Mouse (Mus musculus) MEL (cell line): ENCODE results near the gene 0610030E20Rik. TPM values are rescaled to one million over a fixed set of nuclear protein-coding genes. Genes with fewer than 3 reads are reported as not detected.
A peak's percentile ranks its signal among the peaks of the same experiment; 100 is the strongest.

Experiments used
- DNase-seq: peaks from one replicate; pipeline ENCODE4 v3.0.0; 2011; ENCODE audit warnings: low read depth, low spot score
- H3K27ac ChIP-seq: 2 replicates; pipeline ENCODE4 v1.5.1; 2012; ENCODE audit warnings: low read depth, mild to moderate bottlenecking, control low read depth, low read length, moderate library complexity; ENCODE audit not compliant: control insufficient read depth
- H3K27me3 ChIP-seq, 2 experiments: fragments of 150-350 bp in 1 of 2; sonication (generic) in 1 of 2; 2 replicates each; pipeline ENCODE4 v1.6.1; 2012; ENCODE audit warnings: low read length in 2 of 2, mild to moderate bottlenecking in 2 of 2, improper control_type of control experiment in 1 of 2, moderate library complexity in 1 of 2; ENCODE audit not compliant: insufficient read depth in 2 of 2, control insufficient read depth in 1 of 2
- H3K36me3 ChIP-seq, 2 experiments: 2 replicates each; pipeline ENCODE4 v1.6.1; 2012 to 2014; ENCODE audit warnings: low read length in 2 of 2, improper control_type of control experiment in 1 of 2, inconsistent platforms in 1 of 2, mild to moderate bottlenecking in 1 of 2; ENCODE audit not compliant: insufficient read depth in 2 of 2, control insufficient read depth in 1 of 2
- H3K4me1 ChIP-seq, 2 experiments: fragments of 150-350 bp in 1 of 2; sonication (generic) in 1 of 2; 2 replicates each; pipeline ENCODE4 v1.6.1; 2012; ENCODE audit warnings: low read length in 2 of 2, improper control_type of control experiment in 1 of 2, mild to moderate bottlenecking in 1 of 2; ENCODE audit not compliant: insufficient read depth in 2 of 2, control insufficient read depth in 1 of 2
- H3K4me3 ChIP-seq, 2 experiments: fragments of 150-350 bp in 1 of 2; sonication (generic) in 1 of 2; 2 replicates each; pipeline ENCODE4 v1.5.1; 2012; ENCODE audit warnings: low read depth in 2 of 2, low read length in 2 of 2, mild to moderate bottlenecking in 2 of 2, moderate library complexity in 2 of 2, control low read depth in 1 of 2, improper control_type of control experiment in 1 of 2; ENCODE audit not compliant: control insufficient read depth in 1 of 2, insufficient read depth in 1 of 2
- H3K79me2 ChIP-seq: 2 replicates; pipeline ENCODE4 v1.6.1; 2012; ENCODE audit warnings: mild to moderate bottlenecking, low read length, moderate library complexity; ENCODE audit not compliant: control insufficient read depth, poor library complexity, insufficient read depth
- H3K9ac ChIP-seq: 2 replicates; pipeline ENCODE4 v1.6.1; 2012; ENCODE audit warnings: low read depth, mild to moderate bottlenecking, control low read depth, low read length, moderate library complexity; ENCODE audit not compliant: control insufficient read depth, poor library complexity, severe bottlenecking
- H3K9me3 ChIP-seq: fragments of 150-350 bp; sonication (generic); replicated peaks from 2 replicates; pipeline ENCODE4 v1.6.1; 2012; ENCODE audit warnings: mild to moderate bottlenecking, low read length, improper control_type of control experiment, moderate library complexity; ENCODE audit not compliant: insufficient read depth
- BHLHE40 ChIP-seq: IDR thresholded peaks from 2 replicates; pipeline ENCODE4 v1.6.1; 2012; ENCODE audit warnings: low read depth, mild to moderate bottlenecking, inconsistent platforms, low read length, improper control_type of control experiment, borderline replicate concordance
- CHD1 ChIP-seq: IDR thresholded peaks from 2 replicates; pipeline ENCODE4 v1.6.1; 2012; ENCODE audit warnings: low read depth, mild to moderate bottlenecking, inconsistent platforms, low read length, improper control_type of control experiment
- CTCF ChIP-seq, 3 experiments: IDR thresholded peaks in 2 of 3; conservative IDR thresholded peaks in 1 of 3; 2 replicates each; pipeline ENCODE4 v1.5.1; 2011 to 2012; ENCODE audit warnings: low read length in 3 of 3, low read depth in 2 of 3, mild to moderate bottlenecking in 2 of 3, improper control_type of control experiment in 1 of 3, inconsistent platforms in 1 of 3, mixed read lengths in 1 of 3, moderate library complexity in 1 of 3; ENCODE audit not compliant: control insufficient read depth in 1 of 3, insufficient read depth in 1 of 3, poor library complexity in 1 of 3, severe bottlenecking in 1 of 3
- E2F4 ChIP-seq: IDR thresholded peaks from 2 replicates; pipeline ENCODE4 v1.6.1; 2011; ENCODE audit warnings: low read depth, low read length, improper control_type of control experiment, borderline replicate concordance
- ELF1 ChIP-seq: IDR thresholded peaks from 2 replicates; pipeline ENCODE4 v1.6.1; 2014; ENCODE audit warnings: low read depth, mild to moderate bottlenecking, inconsistent platforms, low read length, improper control_type of control experiment, moderate library complexity
- EP300 ChIP-seq, 2 experiments: IDR thresholded peaks; 2 replicates each; pipeline ENCODE4 v1.6.1; 2011; ENCODE audit warnings: improper control_type of control experiment in 2 of 2, low read length in 2 of 2, low read depth in 1 of 2, mild to moderate bottlenecking in 1 of 2
- GATA1 ChIP-seq: IDR thresholded peaks from 2 replicates; pipeline ENCODE4 v1.6.1; 2011; ENCODE audit warnings: low read depth, low read length, improper control_type of control experiment
- JUND ChIP-seq: IDR thresholded peaks from 2 replicates; pipeline ENCODE4 v1.6.1; 2011; ENCODE audit warnings: low read depth, mild to moderate bottlenecking, improper control_type of control experiment, low read length
- KAT2A ChIP-seq: conservative IDR thresholded peaks from 2 replicates; pipeline ENCODE4 v1.6.1; 2012; ENCODE audit warnings: low read depth, low read length, improper control_type of control experiment, inconsistent platforms
- MAFK ChIP-seq: IDR thresholded peaks from 2 replicates; pipeline ENCODE4 v1.6.1; 2011; ENCODE audit warnings: low read depth, mild to moderate bottlenecking, low read length, improper control_type of control experiment, borderline replicate concordance
- MAZ ChIP-seq: IDR thresholded peaks from 2 replicates; pipeline ENCODE4 v1.6.1; 2012; ENCODE audit warnings: low read depth, mild to moderate bottlenecking, inconsistent platforms, low read length, improper control_type of control experiment
- MEF2A ChIP-seq: IDR thresholded peaks from 2 replicates; pipeline ENCODE4 v1.6.1; 2014; ENCODE audit warnings: low read depth, mild to moderate bottlenecking, inconsistent platforms, low read length, improper control_type of control experiment; ENCODE audit not compliant: poor library complexity, insufficient replicate concordance, severe bottlenecking; ENCODE audit errors: extremely low read depth
- MYB ChIP-seq: IDR thresholded peaks from 2 replicates; pipeline ENCODE4 v1.6.1; 2011; ENCODE audit warnings: mild to moderate bottlenecking, low read depth, low read length, improper control_type of control experiment
- MYC ChIP-seq: IDR thresholded peaks from 2 replicates; pipeline ENCODE4 v1.6.1; 2011; ENCODE audit warnings: low read depth, mild to moderate bottlenecking, low read length, improper control_type of control experiment, moderate library complexity
- POLR2AphosphoS2 ChIP-seq: IDR thresholded peaks from 2 replicates; pipeline ENCODE4 v1.6.1; 2011; ENCODE audit warnings: low read length, improper control_type of control experiment
- POLR2AphosphoS5 ChIP-seq: IDR thresholded peaks from 2 replicates; pipeline ENCODE4 v1.6.1; 2012; ENCODE audit warnings: low read depth, borderline replicate concordance, mild to moderate bottlenecking, inconsistent platforms, low read length, moderate library complexity, mixed read lengths
- RAD21 ChIP-seq: IDR thresholded peaks from 2 replicates; pipeline ENCODE4 v1.6.1; 2011; ENCODE audit warnings: mild to moderate bottlenecking, low read depth, low read length, improper control_type of control experiment
- SMC3 ChIP-seq: IDR thresholded peaks from 2 replicates; pipeline ENCODE4 v1.6.1; 2011; ENCODE audit warnings: low read depth, low read length, improper control_type of control experiment
- TAL1 ChIP-seq: IDR thresholded peaks from 2 replicates; pipeline ENCODE4 v1.6.1; 2012; ENCODE audit warnings: mild to moderate bottlenecking, inconsistent platforms, low read length, moderate library complexity, mixed read lengths
- UBTF ChIP-seq: IDR thresholded peaks from 2 replicates; pipeline ENCODE4 v1.6.1; 2012; ENCODE audit warnings: low read depth, mild to moderate bottlenecking, inconsistent platforms, low read length, improper control_type of control experiment, moderate library complexity, borderline replicate concordance; ENCODE audit not compliant: insufficient read depth
- USF1 ChIP-seq: IDR thresholded peaks from 2 replicates; pipeline ENCODE4 v1.6.1; 2014; ENCODE audit warnings: low read depth, mild to moderate bottlenecking, inconsistent platforms, low read length, improper control_type of control experiment, moderate library complexity
- USF2 ChIP-seq, 2 experiments: IDR thresholded peaks; 2 replicates each; pipeline ENCODE4 v1.6.1; 2011 to 2012; ENCODE audit warnings: improper control_type of control experiment in 2 of 2, low read length in 2 of 2, borderline replicate concordance in 1 of 2, inconsistent platforms in 1 of 2, low read depth in 1 of 2, mild to moderate bottlenecking in 1 of 2; ENCODE audit not compliant: insufficient read depth in 1 of 2
- ZKSCAN1 ChIP-seq: IDR thresholded peaks from 2 replicates; pipeline ENCODE4 v1.6.1; 2012; ENCODE audit warnings: low read depth, mild to moderate bottlenecking, inconsistent platforms, low read length, improper control_type of control experiment, moderate library complexity
- ZMIZ1 ChIP-seq: IDR thresholded peaks from 2 replicates; pipeline ENCODE4 v1.6.1; 2012; ENCODE audit warnings: low read depth, mild to moderate bottlenecking, inconsistent platforms, low read length, improper control_type of control experiment, moderate library complexity
- ZNF384 ChIP-seq: IDR thresholded peaks from 2 replicates; pipeline ENCODE4 v1.6.1; 2012; ENCODE audit warnings: low read depth, mild to moderate bottlenecking, inconsistent platforms, low read length, improper control_type of control experiment
- polyA plus RNA-seq, 2 experiments: library from polyadenylated mRNA; stranded (reverse) in 1 of 2; unstranded in 1 of 2; fragments of >175 nt in 1 of 2; fragments of >200 nt in 1 of 2; gene quantifications; 2 replicates each; pipeline versions ENCODE4 v1.2.1 to v1.2.4; 2012; ENCODE audit warnings: low replicate concordance in 2 of 2, low read depth in 1 of 2; ENCODE audit not compliant: insufficient read length in 2 of 2, insufficient read depth in 1 of 2, missing spikeins in 1 of 2
- total RNA-seq: library from RNA; depleted of rRNA; stranded (reverse); fragments of 300-350 nt; gene quantifications from 2 replicates; pipeline ENCODE4 v1.2.3, GENCODE M21; 2012

The 0610030E20Rik gene
- total and polyA plus RNA-seq, 3 experiments: 14.2 to 28.5 TPM; not detected in 1

- no peak overlapping the region for H3K4me3 ChIP-seq
- H3K9me3 ChIP-seq: no peaks in the 10 kb centered on the region
- no peaks in the 10 kb centered on the region for H3K4me1 ChIP-seq
- H3K27me3 ChIP-seq: no peaks in the 10 kb centered on the region
- H3K79me2 ChIP-seq: no peaks in the 10 kb centered on the region
- no peak for DNase-seq
- no peaks in the 10 kb centered on the region; a peak in 2 of 4 replicates for H3K36me3 ChIP-seq
- H3K9ac ChIP-seq: no peak overlapping the region
- H3K27ac ChIP-seq: no peak overlapping the region
- TF ChIP-seq MAFK (no peak), RAD21 (no peak), KAT2A (no peak), E2F4 (no peak), CTCF (IDR thresholded peaks at IDR 0.05 in 2 of 3, conservative IDR thresholded peaks at IDR 0.05 in 1 of 3; ENCODE audit: control insufficient read depth in 1 of 3, insufficient read depth in 1 of 3, low read depth in 2 of 3, low read length in 3 of 3, poor library complexity in 1 of 3, severe bottlenecking in 1 of 3) (no peak), MYB (no peak), USF1 (no peak), JUND (no peak), ZMIZ1 (no peak), ZKSCAN1 (no peak), ZNF384 (no peak), USF2 (IDR thresholded peaks at IDR 0.05; ENCODE audit: borderline replicate concordance in 1 of 2, insufficient read depth in 1 of 2, low read depth in 1 of 2, low read length in 2 of 2) (no peak), POLR2AphosphoS5 (no peak), TAL1 (no peak), SMC3 (no peak), MEF2A (no peak), MYC (no peak), UBTF (no peak), BHLHE40 (no peak), EP300 (IDR thresholded peaks at IDR 0.05; ENCODE audit: low read depth in 1 of 2, low read length in 2 of 2) (no peak)
These were observed 33.8 kb upstream of the 0610030E20Rik start for GRCm38 (mm10) chr6:72313124-72313867.

GRCm38 (mm10) chr6:72315384-72315783 is 31.7 kb upstream of the 0610030E20Rik start:
- Histone ChIP-seq H3K4me1 (no peaks in the 10 kb centered on the region), H3K4me3 (no peak overlapping the region), H3K27me3 (no peaks in the 10 kb centered on the region), H3K9ac (no peak overlapping the region), H3K9me3 (no peaks in the 10 kb centered on the region), H3K79me2 (no peaks in the 10 kb centered on the region), H3K27ac (no peak overlapping the region), H3K36me3 (peaks cover 0 to 13% of the 10 kb centered on the region in 2 experiments; a peak in 2 of 4 replicates)
- TF ChIP-seq ELF1 (no peak), GATA1 (no peak), MAZ (no peak), CHD1 (no peak), POLR2AphosphoS2 (0 out of 2 replicates have a peak, but pooled peaks have one; percentile 27)
- no peak for DNase-seq
